Mouse (Mus musculus): ENCODE measurements around the gene Sun2.

The Sun2 gene

GRCm38 (mm10) chr15:79715646-79716045 lies 26.7 kb downstream of the Sun2 start:
- no peaks in the 10 kb centered on the region for H3K27me3 ChIP-seq (ENCODE audit: insufficient read depth, low read length)
- TF ChIP-seq CTCF (conservative IDR thresholded peaks at IDR 0.05; ENCODE audit: low read length) (no peak), POU5F1 (IDR thresholded peaks at IDR 0.05; ENCODE audit: borderline replicate concordance, low read length) (no peak), NANOG (IDR thresholded peaks at IDR 0.05; ENCODE audit: borderline replicate concordance, low read length) (no peak)
- no peak overlapping the region for H3K4me3 ChIP-seq (replicated peaks; ENCODE audit: low read length)
- peaks cover 100% of the 10 kb centered on the region for H3K36me3 ChIP-seq (ENCODE audit: insufficient read depth, low read length)
- H3K4me1 ChIP-seq (replicated peaks; ENCODE audit: low read depth, low read length) = peaks cover 36% of the 10 kb centered on the region
- H3K9me3 ChIP-seq (ENCODE audit: low read length) = no peaks in the 10 kb centered on the region

- H3K4me1 ChIP-seq (replicated peaks; ENCODE audit: low read depth, low read length) = peaks cover 33% of the 10 kb centered on the region
- TF ChIP-seq POU5F1 (IDR thresholded peaks at IDR 0.05; ENCODE audit: borderline replicate concordance, low read length) = no peak
- TF ChIP-seq NANOG (IDR thresholded peaks at IDR 0.05; ENCODE audit: borderline replicate concordance, low read length) = no peak
- peak; percentile 33 for TF ChIP-seq CTCF (conservative IDR thresholded peaks at IDR 0.05; ENCODE audit: low read length)
- no peak overlapping the region for H3K4me3 ChIP-seq (replicated peaks; ENCODE audit: low read length)
- peaks cover 73% of the 10 kb centered on the region for H3K36me3 ChIP-seq (ENCODE audit: insufficient read depth, low read length)
- H3K9me3 ChIP-seq (ENCODE audit: low read length) = no peaks in the 10 kb centered on the region
- no peaks in the 10 kb centered on the region for H3K27me3 ChIP-seq (ENCODE audit: insufficient read depth, low read length)
Measured at GRCm38 (mm10) chr15:79708229-79708822, 34.0 kb downstream of the Sun2 start.

- Histone ChIP-seq H3K4me3 (replicated peaks; ENCODE audit: low read length) (no peak overlapping the region), H3K27me3 (ENCODE audit: insufficient read depth, low read length) (no peaks in the 10 kb centered on the region), H3K4me1 (replicated peaks; ENCODE audit: low read depth, low read length) (peaks cover 30% of the 10 kb centered on the region), H3K9me3 (ENCODE audit: low read length) (no peaks in the 10 kb centered on the region), H3K36me3 (ENCODE audit: insufficient read depth, low read length) (peaks cover 57% of the 10 kb centered on the region)
- TF ChIP-seq POU5F1 (IDR thresholded peaks at IDR 0.05; ENCODE audit: borderline replicate concordance, low read length) = no peak
- TF ChIP-seq NANOG (IDR thresholded peaks at IDR 0.05; ENCODE audit: borderline replicate concordance, low read length) = no peak
- TF ChIP-seq CTCF (conservative IDR thresholded peaks at IDR 0.05; ENCODE audit: low read length) = no peak
Measured at GRCm38 (mm10) chr15:79706603-79707214, 35.6 kb downstream of the Sun2 start.

- Histone ChIP-seq H3K4me3 (replicated peaks; ENCODE audit: low read length) (peak overlapping the region; percentile 18), H3K4me1 (replicated peaks; ENCODE audit: low read depth, low read length) (peaks cover 52% of the 10 kb centered on the region), H3K36me3 (ENCODE audit: insufficient read depth, low read length) (peaks cover 52% of the 10 kb centered on the region), H3K9me3 (ENCODE audit: low read length) (no peaks in the 10 kb centered on the region), H3K27me3 (ENCODE audit: insufficient read depth, low read length) (no peaks in the 10 kb centered on the region)
- TF ChIP-seq NANOG (IDR thresholded peaks at IDR 0.05; ENCODE audit: borderline replicate concordance, low read length) (no peak), CTCF (conservative IDR thresholded peaks at IDR 0.05; ENCODE audit: low read length) (no peak), POU5F1 (IDR thresholded peaks at IDR 0.05; ENCODE audit: borderline replicate concordance, low read length) (no peak)
Measured at GRCm38 (mm10) chr15:79697558-79698187, 44.7 kb downstream of the Sun2 start.

GRCm38 (mm10) chr15:79697011-79697410 lies 45.3 kb downstream of the Sun2 start:
- Histone ChIP-seq H3K27me3 (ENCODE audit: insufficient read depth, low read length) (no peaks in the 10 kb centered on the region), H3K9me3 (ENCODE audit: low read length) (no peaks in the 10 kb centered on the region), H3K4me3 (replicated peaks; ENCODE audit: low read length) (peak overlapping the region; percentile 18), H3K36me3 (ENCODE audit: insufficient read depth, low read length) (peaks cover 55% of the 10 kb centered on the region), H3K4me1 (replicated peaks; ENCODE audit: low read depth, low read length) (peaks cover 59% of the 10 kb centered on the region)
- no peak for TF ChIP-seq POU5F1 (IDR thresholded peaks at IDR 0.05; ENCODE audit: borderline replicate concordance, low read length)
- TF ChIP-seq NANOG (IDR thresholded peaks at IDR 0.05; ENCODE audit: borderline replicate concordance, low read length) = no peak
- no peak for TF ChIP-seq CTCF (conservative IDR thresholded peaks at IDR 0.05; ENCODE audit: low read length)

- H3K27me3 ChIP-seq (ENCODE audit: insufficient read depth, low read length) = no peaks in the 10 kb centered on the region
- peaks cover 64% of the 10 kb centered on the region for H3K4me1 ChIP-seq (replicated peaks; ENCODE audit: low read depth, low read length)
- no peak overlapping the region; the same call in 1 of the 2 replicates for H3K4me3 ChIP-seq (replicated peaks; ENCODE audit: low read length)
- peaks cover 55% of the 10 kb centered on the region for H3K36me3 ChIP-seq (ENCODE audit: insufficient read depth, low read length)
- H3K9me3 ChIP-seq (ENCODE audit: low read length) = no peaks in the 10 kb centered on the region
- TF ChIP-seq NANOG (IDR thresholded peaks at IDR 0.05; ENCODE audit: borderline replicate concordance, low read length) = no peak
- no peak for TF ChIP-seq CTCF (conservative IDR thresholded peaks at IDR 0.05; ENCODE audit: low read length)
- no peak for TF ChIP-seq POU5F1 (IDR thresholded peaks at IDR 0.05; ENCODE audit: borderline replicate concordance, low read length)
Measured at GRCm38 (mm10) chr15:79696508-79696907, 45.8 kb downstream of the Sun2 start.

GRCm38 (mm10) chr15:79695516-79695915 lies 46.8 kb downstream of the Sun2 start:
- TF ChIP-seq CTCF (conservative IDR thresholded peaks at IDR 0.05; ENCODE audit: low read length) (no peak), NANOG (IDR thresholded peaks at IDR 0.05; ENCODE audit: borderline replicate concordance, low read length) (no peak), POU5F1 (IDR thresholded peaks at IDR 0.05; ENCODE audit: borderline replicate concordance, low read length) (no peak)
- Histone ChIP-seq H3K27me3 (ENCODE audit: insufficient read depth, low read length) (no peaks in the 10 kb centered on the region), H3K4me3 (replicated peaks; ENCODE audit: low read length) (no peak overlapping the region), H3K36me3 (ENCODE audit: insufficient read depth, low read length) (peaks cover 55% of the 10 kb centered on the region), H3K9me3 (ENCODE audit: low read length) (no peaks in the 10 kb centered on the region), H3K4me1 (replicated peaks; ENCODE audit: low read depth, low read length) (peaks cover 66% of the 10 kb centered on the region)

- peaks cover 54% of the 10 kb centered on the region for H3K36me3 ChIP-seq (ENCODE audit: insufficient read depth, low read length)
- H3K9me3 ChIP-seq (ENCODE audit: low read length) = no peaks in the 10 kb centered on the region
- H3K4me3 ChIP-seq (replicated peaks; ENCODE audit: low read length) = no peak overlapping the region
- no peak for TF ChIP-seq NANOG (IDR thresholded peaks at IDR 0.05; ENCODE audit: borderline replicate concordance, low read length)
- TF ChIP-seq CTCF (conservative IDR thresholded peaks at IDR 0.05; ENCODE audit: low read length) = no peak
- no peak for TF ChIP-seq POU5F1 (IDR thresholded peaks at IDR 0.05; ENCODE audit: borderline replicate concordance, low read length)
- no peaks in the 10 kb centered on the region for H3K27me3 ChIP-seq (ENCODE audit: insufficient read depth, low read length)
- peaks cover 72% of the 10 kb centered on the region for H3K4me1 ChIP-seq (replicated peaks; ENCODE audit: low read depth, low read length)
Measured at GRCm38 (mm10) chr15:79694512-79694911, 47.8 kb downstream of the Sun2 start.
